In genomic region chr2:65670153-65670817, GRCm38 (mm10) we compare ENCODE assay signal across 15 mouse cellular contexts. TPM values are rescaled to one million over a fixed set of nuclear protein-coding genes. Genes with fewer than 3 reads are reported as not detected.
DNase-seq lines count a peak whose midpoint lies in the region; ATAC-seq lines count a peak whose summit lies in the region.
"Had no signal": no experiment of that assay in that cellular context is flagged by ENCODE, and none has a peak within 500 bp of the region (broad histone marks: within the 10 kb centered on the region; RNA-seq: fewer than 3 reads in every experiment).

No protein-coding gene starts in this region.

- peak overlapping the region; percentile 30; the same call in 1 of the 2 replicates for H3K9ac ChIP-seq in hindbrain, embryonic 13.5 days
- no peak overlapping the region; the same call in 1 of the 2 replicates for H3K9ac ChIP-seq in hindbrain, embryonic 12.5 days
- peak overlapping the region; percentile 39; the same call in 1 of the 2 replicates for H3K9ac ChIP-seq in neural tube, embryonic 13.5 days
- H3K9ac ChIP-seq in midbrain, embryonic 16.5 days (ENCODE audit: low read depth, low read length), result peak overlapping the region; percentile 40
- no peak overlapping the region for H3K9ac ChIP-seq in liver, embryonic 12.5 days

- H3K27ac ChIP-seq in hindbrain, embryonic 13.5 days, result no peak overlapping the region
- no peak overlapping the region for H3K27ac ChIP-seq in hindbrain, embryonic 12.5 days
- H3K27ac ChIP-seq in neural tube, embryonic 13.5 days (replicated peaks), result no peak overlapping the region
- peak overlapping the region; percentile 67 for H3K27ac ChIP-seq in midbrain, embryonic 16.5 days (ENCODE audit: low read length)
- H3K27ac ChIP-seq in liver, embryonic 12.5 days, result no peak overlapping the region

- no peak for ATAC-seq in hindbrain, embryonic 13.5 days (ENCODE audit: low FRiP score)
- ATAC-seq in hindbrain, embryonic 12.5 days (ENCODE audit: low FRiP score), result no peak
- ATAC-seq in neural tube, embryonic 13.5 days (ENCODE audit: low read depth), result no peak
- no peak for ATAC-seq in midbrain, embryonic 16.5 days
- no peak for ATAC-seq in liver, embryonic 12.5 days

- H3K4me3 ChIP-seq in hindbrain, embryonic 13.5 days, result no peak overlapping the region
- no peak overlapping the region for H3K4me3 ChIP-seq in hindbrain, embryonic 12.5 days
- H3K4me3 ChIP-seq in neural tube, embryonic 13.5 days, result no peak overlapping the region
- peak overlapping the region; percentile 54 for H3K4me3 ChIP-seq in midbrain, embryonic 16.5 days (ENCODE audit: low read depth, low read length)
- H3K4me3 ChIP-seq in liver, embryonic 12.5 days, result no peak overlapping the region
- H3K4me3 ChIP-seq: erythroblast, embryonic 14.5 days had no signal

- no peaks in the 10 kb centered on the region for H3K9me3 ChIP-seq in hindbrain, embryonic 13.5 days
- H3K9me3 ChIP-seq in hindbrain, embryonic 12.5 days (replicated peaks), result no peaks in the 10 kb centered on the region
- H3K9me3 ChIP-seq in neural tube, embryonic 13.5 days, result no peaks in the 10 kb centered on the region
- no peaks in the 10 kb centered on the region for H3K9me3 ChIP-seq in midbrain, embryonic 16.5 days (replicated peaks; ENCODE audit: control insufficient read depth, low read length, poor library complexity, severe bottlenecking)
- H3K9me3 ChIP-seq in liver, embryonic 12.5 days (replicated peaks), result no peaks in the 10 kb centered on the region

- H3K4me1 ChIP-seq in hindbrain, embryonic 13.5 days (replicated peaks), result peaks cover 19% of the 10 kb centered on the region
- H3K4me1 ChIP-seq in hindbrain, embryonic 12.5 days, result peaks cover 12% of the 10 kb centered on the region; the same call in 1 of the 2 replicates
- H3K4me1 ChIP-seq in neural tube, embryonic 13.5 days (replicated peaks), result peaks cover 25% of the 10 kb centered on the region
- H3K4me1 ChIP-seq in midbrain, embryonic 16.5 days (ENCODE audit: control insufficient read depth, insufficient read depth, low read length), result peaks cover 19% of the 10 kb centered on the region
- H3K4me1 ChIP-seq in liver, embryonic 12.5 days, result no peaks in the 10 kb centered on the region

- WGBS in hindbrain, embryonic 13.5 days, result 67% methylated on average over 12 of the region's 12 CpGs
- 68% methylated on average over 12 of the region's 12 CpGs for WGBS in hindbrain, embryonic 12.5 days
- 58% methylated on average over 12 of the region's 12 CpGs for WGBS in neural tube, embryonic 13.5 days
- WGBS in midbrain, embryonic 16.5 days, result 50% methylated on average over 12 of the region's 12 CpGs
- WGBS in liver, embryonic 12.5 days (ENCODE audit: insufficient replicate concordance), result 48% methylated on average over 12 of the region's 12 CpGs

- H3K36me3 ChIP-seq in hindbrain, embryonic 13.5 days, result no peaks in the 10 kb centered on the region; the same call in 1 of the 2 replicates
- no peaks in the 10 kb centered on the region for H3K36me3 ChIP-seq in hindbrain, embryonic 12.5 days
- no peaks in the 10 kb centered on the region for H3K36me3 ChIP-seq in neural tube, embryonic 13.5 days
- no peaks in the 10 kb centered on the region for H3K36me3 ChIP-seq in midbrain, embryonic 16.5 days (ENCODE audit: control insufficient read depth, insufficient read depth, low read length)
- no peaks in the 10 kb centered on the region for H3K36me3 ChIP-seq in liver, embryonic 12.5 days

- H3K27me3 ChIP-seq in hindbrain, embryonic 13.5 days, result no peaks in the 10 kb centered on the region
- H3K27me3 ChIP-seq in hindbrain, embryonic 12.5 days, result no peaks in the 10 kb centered on the region
- H3K27me3 ChIP-seq in neural tube, embryonic 13.5 days, result no peaks in the 10 kb centered on the region
- H3K27me3 ChIP-seq in midbrain, embryonic 16.5 days (ENCODE audit: control insufficient read depth, insufficient read depth, low read depth, low read length), result no peaks in the 10 kb centered on the region
- H3K27me3 ChIP-seq in liver, embryonic 12.5 days (replicated peaks), result no peaks in the 10 kb centered on the region; the same call in 1 of the 2 replicates

- peak overlapping the region; percentile 67 for H3K4me2 ChIP-seq in hindbrain, embryonic 13.5 days
- no peak overlapping the region for H3K4me2 ChIP-seq in hindbrain, embryonic 12.5 days (replicated peaks)
- peak overlapping the region; percentile 66 for H3K4me2 ChIP-seq in neural tube, embryonic 13.5 days
- peak overlapping the region; percentile 76 for H3K4me2 ChIP-seq in midbrain, embryonic 16.5 days (ENCODE audit: low read length)
- H3K4me2 ChIP-seq in liver, embryonic 12.5 days, result no peak overlapping the region
- H3K4me2 ChIP-seq: liver, embryonic 11.5 days had no signal

- no peak for DNase-seq in neural tube, embryonic 10.5 days (ENCODE audit: extremely low spot score, low spot score)
- peak; percentile 32 to 45 for DNase-seq in cerebellum, postnatal 10 days
- no peak for DNase-seq in urinary bladder, postnatal 14 days (ENCODE audit: low spot score)
- DNase-seq: adrenal gland, postnatal 25 days; gastrocnemius, postnatal 14 days; heart, postnatal 14 days; kidney, adult 9 months; lung, postnatal 10 days had no signal

RNA-seq across cellular contexts. Expression of gene Scn2a, which starts 49.7 kb away (rescaled TPM):
- polyA plus RNA-seq in hindbrain, embryonic 13.5 days (2015; fragmentation: Nextera tagmentation; extraction: Ambion mirVana), result 37.1 and 38.6 TPM in 2 replicates
- 18.2 and 21.3 TPM in 2 replicates for polyA plus RNA-seq in hindbrain, embryonic 12.5 days (2016; fragmentation: Nextera tagmentation; extraction: Ambion mirVana)
- 30.5 and 33.5 TPM in 2 replicates for polyA plus RNA-seq in neural tube, embryonic 13.5 days (2015; fragmentation: Nextera tagmentation; extraction: Ambion mirVana)
- 55.5 and 56.7 TPM in 2 replicates for polyA plus RNA-seq in midbrain, embryonic 16.5 days (2015; fragmentation: Nextera tagmentation; extraction: Ambion mirVana)
- polyA plus RNA-seq in liver, embryonic 12.5 days (2016; fragmentation: Nextera tagmentation; extraction: Ambion mirVana), result 0.25 and 0.57 TPM in 2 replicates
- polyA plus RNA-seq: erythroblast, embryonic 14.5 days had no signal

Comparison
In these comparisons a context has a peak if more than half of its experiments do, and no peak if none do; other contexts are left out.
1. H3K4me2 ChIP-seq: peak in hindbrain, embryonic 13.5 days (single experiment), neural tube, embryonic 13.5 days (single experiment) and midbrain, embryonic 16.5 days (single experiment); none in hindbrain, embryonic 12.5 days (single experiment) and liver, embryonic 12.5 days (single experiment).
2. H3K9ac ChIP-seq: peak in hindbrain, embryonic 13.5 days (single experiment), neural tube, embryonic 13.5 days (single experiment) and midbrain, embryonic 16.5 days (single experiment); none in hindbrain, embryonic 12.5 days (single experiment) and liver, embryonic 12.5 days (single experiment).
3. DNase-seq: peak in cerebellum, postnatal 10 days (2 of 2); none in neural tube, embryonic 10.5 days (single experiment) and urinary bladder, postnatal 14 days (single experiment).
4. RNA of gene Scn2a, which starts 49.7 kb away (polyA plus RNA-seq): 55.5 to 56.7 TPM in midbrain, embryonic 16.5 days, 37.1 to 38.6 TPM in hindbrain, embryonic 13.5 days, 30.5 to 33.5 TPM in neural tube, embryonic 13.5 days and 18.2 to 21.3 TPM in hindbrain, embryonic 12.5 days; 0.25 to 0.57 TPM in liver, embryonic 12.5 days; every median in the first group is over 10 times any median in the second.